Mouse (Mus musculus): ENCODE data around the gene Stau1.

DNA sequence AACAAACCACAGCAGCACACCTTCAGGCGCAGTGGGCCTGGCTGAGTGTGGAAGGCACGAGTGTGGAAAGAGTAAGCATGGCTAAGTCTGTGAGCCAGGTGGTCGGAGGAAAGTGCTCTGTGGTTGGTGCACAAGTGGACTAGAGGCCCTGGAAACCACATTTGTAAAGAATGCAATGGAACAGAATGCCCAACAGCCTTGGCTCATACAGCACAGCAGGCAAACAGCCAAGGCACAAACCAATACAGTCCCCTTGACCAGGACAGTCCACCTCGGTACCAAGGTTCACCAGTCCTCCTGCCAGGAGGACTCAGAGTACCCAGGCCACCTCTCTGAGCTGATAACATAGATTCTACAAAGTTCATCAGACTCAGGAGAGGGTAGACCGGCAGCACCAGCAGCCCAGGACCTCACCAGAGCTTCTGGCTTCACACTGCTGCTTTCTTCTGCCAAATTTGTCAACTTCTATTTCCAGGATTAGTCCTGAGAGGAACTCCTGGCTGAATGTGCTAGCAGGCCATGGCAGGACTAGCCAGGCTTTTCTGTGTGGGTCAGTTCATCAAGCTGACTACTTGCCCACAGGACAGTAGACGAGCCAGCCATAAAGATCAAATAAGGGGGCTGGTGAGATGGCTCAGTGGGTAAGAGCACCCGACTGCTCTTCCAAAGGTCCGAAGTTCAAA lies 35.3 kb downstream of the Stau1 start:
- TF ChIP-seq CTCF (IDR thresholded peaks at IDR 0.05; ENCODE audit: low read depth, low read length): no peak
- no peak for TF ChIP-seq GATA1 (IDR thresholded peaks at IDR 0.05; ENCODE audit: borderline replicate concordance, low read length)
- TF ChIP-seq TAL1 (conservative IDR thresholded peaks at IDR 0.05; ENCODE audit: low read depth, low read length): no peak
- TF ChIP-seq POLR2AphosphoS5 (IDR thresholded peaks at IDR 0.05; ENCODE audit: insufficient replicate concordance, low read depth, low read length): no peak
